Mouse (Mus musculus) left cerebral cortex, adult 18-20 months (tissue): Measurements from ENCODE around the gene Fgf13. TPM values are rescaled to one million over a fixed set of nuclear protein-coding genes. Genes with fewer than 3 reads are reported as not detected.

Experiments
- DNase-seq, 2 experiments: peaks; one replicate each; pipeline ENCODE4 v3.0.0; 2021 to 2022; ENCODE audit warnings: low spot score in 2 of 2, mixed read lengths in 1 of 2
- long read RNA-seq, 2 experiments: library from polyadenylated mRNA; stranded (forward); transcript quantifications; one replicate each; pipeline ENCODE4 v2.0.0; 2021
- total RNA-seq, 2 experiments: library from RNA; stranded (reverse); gene quantifications; 2 replicates each; pipeline ENCODE4 v1.2.3; 2021

Gene Fgf13
- total RNA-seq = 100 to 1,000 TPM; 127 to 150 TPM
- long read RNA-seq, experiment 1, transcript Fgf13-201 (5 exons, 2,499 nt) = major isoform, 98 of 107 reads
- long read RNA-seq, experiment 1, partial matches to known transcripts = 1 of 107 reads
- long read RNA-seq, experiment 1, other reads (novel, unspliced or antisense) = 8 of 107 reads
- long read RNA-seq, experiment 2, transcript Fgf13-201 (5 exons, 2,499 nt) = major isoform, 67 of 71 reads
- long read RNA-seq, experiment 2, partial matches to known transcripts = 1 of 71 reads
- long read RNA-seq, experiment 2, other reads (novel, unspliced or antisense) = 3 of 71 reads

DNA sequence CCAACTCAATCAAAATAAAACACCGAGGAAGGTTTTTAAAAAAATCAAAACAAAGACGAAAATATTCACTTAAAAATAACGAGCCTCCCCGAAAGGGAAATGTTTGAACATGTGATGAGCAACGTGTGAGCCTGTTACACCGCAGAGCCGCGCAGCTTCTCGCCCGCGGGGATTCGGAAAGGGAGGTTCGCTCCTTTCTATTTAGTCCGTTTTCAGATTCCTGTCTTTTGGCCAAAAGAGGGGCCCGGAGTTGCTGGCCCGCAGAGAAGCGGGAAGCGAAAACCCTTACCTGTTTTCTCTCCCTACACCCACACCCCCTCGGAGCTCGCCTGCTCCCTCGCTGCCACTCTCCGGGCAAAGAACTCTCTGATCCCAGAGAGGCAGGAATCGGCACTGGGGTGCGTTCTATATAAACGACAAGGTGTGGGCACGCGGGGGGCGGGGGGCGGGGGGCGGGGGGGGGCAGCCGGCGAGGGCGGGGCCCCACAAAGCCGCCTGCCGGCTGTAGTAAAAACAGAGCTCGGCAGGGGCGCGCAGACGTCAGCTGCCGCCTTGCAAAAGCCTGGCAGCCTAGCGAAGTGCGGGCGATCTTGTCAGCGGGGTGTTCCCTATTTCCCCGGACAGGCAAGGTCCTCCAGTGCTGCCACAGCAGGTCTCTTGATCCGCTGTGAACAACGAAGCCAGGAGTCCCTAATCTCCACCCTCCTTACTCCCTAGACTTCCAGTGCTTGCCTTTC lies at the start of gene Fgf13:
Gene Fgf13, minus strand, starts transcription at position 377 of the 737 bp plus-strand sequence.
- peak in 1 of 2 experiments; percentile 2 for DNase-seq

DNA sequence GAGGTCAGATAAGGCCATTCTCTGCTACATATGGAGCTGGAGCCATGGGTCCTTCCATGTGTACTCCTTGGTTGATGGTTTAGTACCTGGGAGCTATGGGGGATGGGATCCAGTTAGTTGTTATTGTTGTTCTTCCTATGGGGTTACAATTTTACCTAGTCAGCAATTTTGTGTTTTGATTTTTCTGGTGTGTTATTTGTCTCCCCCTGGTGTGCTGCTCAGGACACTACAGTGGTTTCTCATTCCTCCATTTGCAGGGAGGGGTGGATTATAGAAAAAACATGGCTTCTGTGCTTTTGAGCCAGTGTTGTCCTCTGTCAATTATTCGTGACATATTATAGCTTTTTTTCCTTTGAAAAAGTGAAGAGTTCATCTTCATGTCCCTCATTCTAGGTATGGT lies 38.7 kb upstream of the Fgf13 start:
- DNase-seq = no peak

- DNase-seq = no peak
These were observed 21.2 kb upstream of the Fgf13 start for GRCm38 (mm10) chrX:59589050-59589449.

- no peak for DNase-seq
These were observed 17.8 kb upstream of the Fgf13 start for GRCm38 (mm10) chrX:59585508-59586186.

- no peak for DNase-seq
These were observed 16.2 kb upstream of the Fgf13 start for GRCm38 (mm10) chrX:59584034-59584433.

DNA sequence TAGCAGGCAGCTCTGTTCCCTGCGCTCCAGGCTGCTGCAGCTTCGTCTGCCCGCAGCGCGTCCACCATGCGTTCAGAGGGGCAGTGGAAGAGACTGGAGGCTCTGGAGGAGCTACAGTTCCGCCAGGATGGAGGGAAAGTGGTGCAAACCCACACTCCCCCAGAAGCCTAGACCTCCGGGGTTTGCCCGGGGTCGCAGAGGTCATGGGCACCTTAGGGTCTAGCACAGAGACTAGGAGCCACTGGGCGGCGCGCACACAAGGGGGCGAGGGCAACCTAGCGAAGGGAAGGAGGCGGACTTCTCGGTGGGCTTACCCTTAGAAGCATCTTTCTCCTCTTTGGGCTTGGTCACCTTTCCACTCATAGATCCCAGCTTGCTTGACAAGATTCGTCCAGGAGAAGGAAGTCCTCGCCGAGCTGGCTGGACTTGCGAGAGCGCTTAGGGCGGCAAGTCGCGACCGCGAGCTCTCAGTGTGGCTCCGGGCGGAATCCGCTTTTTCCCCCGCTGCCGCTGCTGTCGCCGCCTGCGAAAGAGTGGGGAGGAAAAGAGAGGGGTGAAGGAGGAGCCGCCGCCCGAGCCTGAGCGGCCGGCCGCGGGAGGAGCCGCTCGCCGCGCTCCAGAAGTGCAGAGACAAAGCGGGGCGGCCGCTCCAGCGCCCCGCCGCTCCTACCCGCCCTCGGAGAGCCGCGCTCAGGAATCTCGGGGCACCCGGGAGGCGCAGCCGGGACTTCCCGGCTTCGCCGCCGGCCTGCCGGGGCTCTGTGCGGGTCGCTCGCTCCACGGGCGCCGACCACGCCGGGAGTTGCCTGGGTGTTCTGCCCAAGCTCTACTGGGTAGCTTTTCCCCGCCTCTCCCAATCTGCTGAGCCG lies 811 bp downstream of the Fgf13 start:
- DNase-seq = peak; percentile 5 to 33

GRCm38 (mm10) chrX:59566017-59566679 lies 1.7 kb downstream of the Fgf13 start:
- peak in 1 of 2 experiments; percentile 1 for DNase-seq

DNA sequence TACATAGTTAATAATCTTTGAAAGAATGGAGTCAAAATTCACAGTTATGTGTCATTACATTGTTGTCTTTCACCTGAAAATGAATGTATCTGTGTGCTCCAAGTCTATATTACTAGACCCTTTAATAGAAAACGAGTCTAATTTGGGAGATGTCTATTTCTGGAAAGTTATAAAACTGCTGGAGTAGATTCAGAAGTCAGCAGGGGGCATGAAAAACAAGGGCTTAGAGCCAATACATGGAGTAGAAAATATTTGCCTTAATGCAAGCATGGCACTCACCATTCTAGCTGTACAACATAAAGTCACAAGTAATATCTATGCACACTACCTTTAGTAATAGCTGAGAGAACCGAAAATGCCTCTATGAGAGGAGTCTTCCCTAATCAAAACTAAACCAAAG lies 19.9 kb downstream of the Fgf13 start:
- DNase-seq = no peak

GRCm38 (mm10) chrX:59508273-59508672 lies 59.6 kb downstream of the Fgf13 start:
- no peak for DNase-seq

DNA sequence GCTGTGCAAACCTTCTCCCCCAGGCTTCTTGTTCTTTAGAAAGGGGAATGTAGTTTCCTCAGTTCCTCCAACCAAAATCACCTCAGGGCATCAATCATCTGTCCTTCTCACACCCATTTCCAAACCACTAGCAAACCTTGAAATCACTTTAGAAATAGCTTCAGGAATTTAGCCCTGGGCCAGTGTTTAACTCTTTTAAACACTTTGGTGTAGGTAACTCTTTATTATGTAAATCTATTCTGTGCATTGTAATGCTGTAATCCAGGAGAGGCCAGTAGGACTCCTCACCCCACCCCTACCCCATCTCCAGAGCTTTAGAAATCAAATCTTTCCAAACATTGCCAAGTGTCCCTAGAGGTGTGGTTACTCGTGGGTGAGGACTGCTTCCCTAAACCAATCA lies 74.5 kb downstream of the Fgf13 start:
- DNase-seq = no peak

DNA sequence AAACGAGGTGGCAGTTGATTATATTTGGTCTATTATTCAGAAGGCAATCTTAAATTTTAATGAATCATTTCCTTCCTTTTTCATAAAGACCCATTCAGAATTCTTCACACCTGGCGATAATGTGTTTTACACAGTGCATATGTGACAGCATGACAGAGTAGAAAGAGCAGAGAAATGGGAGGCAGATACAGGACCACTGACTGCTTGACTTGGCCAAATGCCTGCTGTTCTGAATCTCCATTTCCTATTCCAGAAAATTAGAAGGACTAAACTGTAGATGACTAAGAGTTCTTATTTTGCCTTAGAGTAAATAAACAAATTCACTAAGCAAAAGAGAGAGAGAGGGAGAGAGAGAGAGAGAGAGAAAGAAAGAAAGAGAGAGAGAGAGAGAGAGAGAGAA lies 82.4 kb downstream of the Fgf13 start:
- no peak for DNase-seq

DNA sequence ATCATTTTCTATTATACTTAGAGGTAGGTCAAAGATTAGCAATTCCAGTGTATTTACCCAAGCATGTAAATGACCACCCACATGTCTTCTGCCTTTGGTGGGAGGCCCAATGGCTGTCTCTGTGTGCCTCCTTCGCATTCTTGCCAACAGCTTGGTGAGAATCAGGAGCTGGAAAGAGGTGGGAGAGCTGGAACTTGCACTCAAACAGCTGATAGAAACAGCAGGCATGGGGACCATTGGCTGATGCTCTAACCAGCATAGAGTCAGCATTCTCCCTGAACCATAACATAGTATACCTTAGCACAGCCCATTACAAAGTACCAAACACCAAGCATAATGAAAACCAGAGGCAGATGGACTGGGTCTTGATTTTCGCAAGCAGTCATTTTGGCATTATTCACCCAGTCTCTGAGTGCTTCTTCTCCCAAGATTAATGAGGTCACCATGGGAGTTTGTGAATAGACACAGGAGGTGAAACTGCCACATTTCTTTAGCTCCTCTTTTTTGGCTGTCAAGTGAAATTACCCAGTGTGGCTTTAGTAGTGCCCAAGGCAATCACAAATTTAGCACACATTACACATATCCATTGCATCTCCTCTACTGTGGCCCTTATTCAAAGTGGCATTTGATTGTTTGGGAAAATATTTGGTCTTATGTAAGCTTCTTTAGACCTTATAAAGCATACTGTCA lies 165.1 kb downstream of the Fgf13 start:
- no peak for DNase-seq

GRCm38 (mm10) chrX:59290916-59291411 lies 276.9 kb downstream of the Fgf13 start:
- no peak for DNase-seq

GRCm38 (mm10) chrX:59251576-59251975 lies 316.3 kb downstream of the Fgf13 start:
- DNase-seq = no peak

DNA sequence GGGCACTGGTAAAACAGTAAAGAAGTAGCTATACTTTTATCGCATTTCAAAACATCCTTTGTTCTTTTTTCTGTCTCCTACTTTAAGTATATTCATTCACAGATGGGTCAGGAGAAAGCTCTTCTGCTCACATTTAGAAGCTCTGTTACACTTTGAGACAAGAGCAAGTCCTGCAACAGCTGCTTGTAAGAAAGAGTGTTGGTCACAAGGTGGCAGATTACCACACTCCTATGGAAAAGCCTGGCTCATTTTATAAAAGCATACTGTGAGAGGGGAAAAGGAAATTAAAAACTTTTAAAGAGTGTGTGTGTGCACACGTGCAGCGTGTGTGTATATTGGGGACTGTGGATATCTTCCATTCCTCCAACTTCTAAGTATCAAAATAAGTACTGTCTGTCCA lies 324.1 kb downstream of the Fgf13 start:
- DNase-seq = no peak

DNA sequence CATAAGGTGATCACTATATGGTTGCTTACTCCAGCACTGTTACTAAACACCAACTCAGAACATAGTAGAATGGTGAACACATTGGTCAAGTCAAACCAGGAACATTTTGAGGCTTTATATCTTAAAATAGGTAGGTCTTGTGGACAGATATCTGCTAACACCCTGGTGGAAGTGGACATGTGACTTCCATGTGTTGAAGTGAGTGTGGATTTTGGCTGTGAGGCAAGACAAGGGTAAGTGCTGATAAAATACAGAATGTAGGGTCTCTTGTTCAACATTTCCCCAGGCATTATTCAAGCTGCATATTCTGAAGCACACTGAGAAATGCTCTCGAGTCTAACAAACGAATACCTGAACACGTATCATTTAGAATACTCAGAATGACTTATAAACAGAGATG lies 324.7 kb downstream of the Fgf13 start:
- DNase-seq = no peak

DNA sequence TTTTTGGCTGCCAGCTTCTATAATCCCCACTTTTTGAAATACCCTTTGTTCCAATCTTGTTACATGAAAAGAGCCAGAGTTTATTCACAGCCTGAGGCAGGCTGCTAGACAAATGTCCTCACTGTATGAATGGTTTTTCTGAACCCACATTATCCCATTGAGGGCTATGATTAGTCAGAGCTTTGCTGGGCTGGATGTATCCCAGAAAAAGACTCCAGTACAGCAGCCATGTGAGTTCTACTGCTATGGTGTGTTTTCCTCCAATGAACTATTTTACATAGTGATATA lies 326.5 kb downstream of the Fgf13 start:
- no peak for DNase-seq

GRCm38 (mm10) chrX:59240683-59241459 lies 327.0 kb downstream of the Fgf13 start:
- no peak for DNase-seq

GRCm38 (mm10) chrX:59220675-59221074 lies 347.2 kb downstream of the Fgf13 start:
- DNase-seq = no peak
